In the genomic region with DNA sequence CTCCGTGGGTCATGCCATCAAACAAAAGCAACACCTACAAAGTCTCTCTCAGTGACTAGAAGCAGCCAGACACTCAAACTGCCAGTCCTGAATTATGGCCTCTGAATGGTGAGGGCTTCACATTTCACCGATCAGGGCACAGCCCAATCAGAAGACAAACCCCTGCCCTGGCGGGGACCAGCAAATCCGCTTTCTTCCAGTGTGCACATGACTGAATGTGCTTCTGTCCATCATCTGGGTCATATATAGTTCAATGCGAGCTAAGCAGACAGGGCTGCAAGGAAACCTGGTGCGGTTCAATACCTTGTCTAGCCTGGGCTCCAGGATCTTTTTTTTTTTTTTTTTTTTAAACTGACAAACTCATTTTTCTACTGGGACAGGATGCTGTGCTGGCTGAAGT, we compare ENCODE assay signal across 8 mouse cellular contexts.
DNase-seq lines count a peak whose midpoint lies in the region; ATAC-seq lines count a peak whose summit lies in the region.

No protein-coding gene starts in this region.

- peak overlapping the region; percentile 72 for H3K9ac ChIP-seq in forebrain, embryonic 13.5 days

- peak; percentile 90 for ATAC-seq in forebrain, embryonic 13.5 days

- DNase-seq in Muller cell, postnatal 12 days (ENCODE audit: inconsistent ontology term), result peak; percentile 88
- DNase-seq in c-Kit-positive CD71-negative TER-119-negative erythroid progenitor cells, embryonic 14.5 days (ENCODE audit: low read depth), result peak; percentile 68
- peak; percentile 41 to 60 for DNase-seq in heart, postnatal 14 days
- peak; percentile 76 to 86 for DNase-seq in kidney, postnatal 4 days
- peak; percentile 73 for DNase-seq in lung, postnatal 10 days
- peak; percentile 38 for DNase-seq in ovary, postnatal 14 days (ENCODE audit: low spot score)
- peak; percentile 48 for DNase-seq in urinary bladder, postnatal 14 days (ENCODE audit: low spot score)

- H3K36me3 ChIP-seq in forebrain, embryonic 13.5 days (ENCODE audit: poor library complexity, severe bottlenecking), result no peaks in the 10 kb centered on the region

- no peaks in the 10 kb centered on the region for H3K9me3 ChIP-seq in forebrain, embryonic 13.5 days (replicated peaks)

- H3K27ac ChIP-seq in forebrain, embryonic 13.5 days, result peak overlapping the region; percentile 95

- 0% methylated on average over 6 of the region's 6 CpGs for WGBS in forebrain, embryonic 13.5 days

- intact Hi-C loops in heart, postnatal 14 days (cut with DNase I), result no loop called here

- H3K4me2 ChIP-seq in forebrain, embryonic 13.5 days, result peak overlapping the region; percentile 68

- H3K4me1 ChIP-seq in forebrain, embryonic 13.5 days, result peaks cover 21% of the 10 kb centered on the region

- H3K27me3 ChIP-seq in forebrain, embryonic 13.5 days, result no peaks in the 10 kb centered on the region

- peak overlapping the region; percentile 51 for H3K4me3 ChIP-seq in forebrain, embryonic 13.5 days

Comparison
In these comparisons a context has a peak if more than half of its experiments do, and no peak if none do; other contexts are left out.
1. Peak in every context shown above with its lines: DNase-seq, ATAC-seq, H3K4me3 ChIP-seq and H3K27ac ChIP-seq.
2. DNase-seq: peak in every context shown above with its lines; median percentile 88 in Muller cell, postnatal 12 days; 81 in kidney, postnatal 4 days; 73 in lung, postnatal 10 days; 68 in c-Kit-positive CD71-negative TER-119-negative erythroid progenitor cells, embryonic 14.5 days; 50 in heart, postnatal 14 days; 48 in urinary bladder, postnatal 14 days; 38 in ovary, postnatal 14 days.